Mouse (Mus musculus) Muller cell, postnatal 12 days (primary cell): Measurements from ENCODE around the gene 6430628N08Rik.

ENCODE experiments used
- DNase-seq: peaks from one replicate; pipeline ENCODE4 v3.0.0-alpha.2; 2015; ENCODE audit errors: inconsistent ontology term

The 6430628N08Rik gene

DNA sequence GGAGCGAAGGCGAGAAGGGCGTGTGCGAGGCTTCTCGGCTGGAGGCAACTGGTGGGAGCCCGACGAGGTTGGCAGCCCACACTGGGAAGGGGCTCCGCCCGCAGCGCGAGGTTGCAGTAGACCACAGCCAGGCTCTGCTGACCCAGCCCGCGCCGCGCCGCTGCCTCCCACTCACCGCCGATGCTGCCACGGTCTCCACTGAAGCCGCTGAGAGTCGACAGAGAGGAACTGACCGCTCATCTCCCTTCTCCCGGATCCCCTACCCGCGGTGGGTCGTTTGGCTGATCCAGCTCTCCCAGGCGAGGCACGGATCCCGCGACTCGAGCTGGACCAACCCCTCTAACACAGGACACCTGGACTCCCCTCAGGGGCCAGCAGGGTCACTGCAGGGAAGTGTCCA lies at the start of gene 6430628N08Rik:
Gene 6430628N08Rik, plus strand, starts transcription at position 113 of the 400 bp plus-strand sequence.
- DNase-seq, result peak; percentile 23

DNA sequence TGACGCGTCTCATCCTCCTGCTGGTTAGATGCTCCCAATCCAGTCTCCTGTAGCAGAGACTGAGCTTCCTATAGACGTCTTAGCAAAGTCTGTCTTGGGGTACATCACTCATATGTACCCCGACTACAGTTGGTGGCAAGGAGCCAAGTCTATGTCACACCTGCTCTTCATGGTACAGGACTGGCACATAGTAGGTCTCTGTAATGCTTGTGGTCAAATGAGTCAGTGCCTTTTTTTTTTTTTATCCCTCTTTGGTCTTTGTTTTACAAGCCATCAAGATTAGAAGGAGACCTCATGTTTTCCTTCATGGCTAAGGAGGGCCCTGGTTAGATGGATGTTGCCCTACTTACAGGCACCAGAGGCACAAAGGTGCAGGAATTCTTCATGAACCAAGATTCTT lies 49.6 kb upstream of the 6430628N08Rik start:
- no peak for DNase-seq

DNA sequence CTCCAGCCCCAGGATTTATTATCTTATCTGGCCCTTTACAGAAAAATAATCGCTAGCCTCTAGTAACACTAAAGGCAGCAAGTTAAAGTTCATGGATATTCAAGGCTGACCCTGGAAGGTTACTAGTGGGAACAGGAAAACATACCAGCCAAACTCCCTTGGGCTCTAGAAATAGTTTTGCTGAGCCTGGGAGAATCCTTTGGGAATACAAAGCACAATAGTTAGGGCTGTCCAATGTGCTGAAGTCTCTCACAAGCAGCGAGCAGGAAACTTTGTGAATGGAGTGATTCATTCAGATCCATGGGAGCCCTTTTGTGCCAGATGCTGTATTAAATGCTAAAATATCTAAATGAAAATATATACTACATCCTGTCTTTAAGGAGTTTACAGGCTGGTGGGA lies 43.8 kb upstream of the 6430628N08Rik start:
- DNase-seq, result peak; percentile 20

DNA sequence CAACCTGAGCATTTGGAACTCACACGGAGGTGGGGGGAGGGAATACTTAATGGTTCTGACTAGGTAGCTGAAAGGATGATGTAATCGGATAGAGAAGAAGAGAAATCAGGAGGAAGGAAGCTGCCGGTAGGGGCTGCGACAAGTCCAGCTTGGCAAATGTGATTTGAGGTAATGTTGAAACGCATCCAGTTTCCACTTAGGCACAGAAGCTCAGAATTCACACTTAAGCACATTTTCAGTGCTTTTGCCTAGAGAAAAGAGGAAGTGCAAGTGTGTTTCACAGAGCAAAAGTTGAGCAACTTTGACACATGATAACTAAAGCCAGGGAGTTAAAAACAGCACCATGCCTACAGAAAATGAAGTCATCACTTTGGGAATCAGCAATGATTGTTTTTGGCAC lies 43.1 kb upstream of the 6430628N08Rik start:
- no peak for DNase-seq

DNA sequence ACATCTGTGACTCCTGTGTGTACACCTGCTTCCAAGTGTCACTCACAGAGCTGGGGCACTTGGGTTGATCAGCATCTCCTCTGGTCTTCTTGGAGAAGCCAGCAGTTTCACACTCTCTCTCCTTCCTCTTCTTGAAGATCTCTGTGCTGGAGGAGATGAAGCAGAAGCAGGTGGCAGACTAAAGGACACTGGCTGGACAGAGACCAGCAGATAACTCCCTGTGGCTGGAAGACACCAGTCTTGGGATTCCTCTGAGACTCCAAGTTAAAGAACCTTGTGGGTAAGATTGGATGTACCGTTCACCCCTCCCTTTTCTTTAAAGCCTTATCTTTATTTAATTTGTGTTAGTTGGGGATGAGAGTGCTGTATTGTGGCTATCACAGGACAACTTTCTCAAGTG lies 42.4 kb upstream of the 6430628N08Rik start:
- no peak for DNase-seq

DNA sequence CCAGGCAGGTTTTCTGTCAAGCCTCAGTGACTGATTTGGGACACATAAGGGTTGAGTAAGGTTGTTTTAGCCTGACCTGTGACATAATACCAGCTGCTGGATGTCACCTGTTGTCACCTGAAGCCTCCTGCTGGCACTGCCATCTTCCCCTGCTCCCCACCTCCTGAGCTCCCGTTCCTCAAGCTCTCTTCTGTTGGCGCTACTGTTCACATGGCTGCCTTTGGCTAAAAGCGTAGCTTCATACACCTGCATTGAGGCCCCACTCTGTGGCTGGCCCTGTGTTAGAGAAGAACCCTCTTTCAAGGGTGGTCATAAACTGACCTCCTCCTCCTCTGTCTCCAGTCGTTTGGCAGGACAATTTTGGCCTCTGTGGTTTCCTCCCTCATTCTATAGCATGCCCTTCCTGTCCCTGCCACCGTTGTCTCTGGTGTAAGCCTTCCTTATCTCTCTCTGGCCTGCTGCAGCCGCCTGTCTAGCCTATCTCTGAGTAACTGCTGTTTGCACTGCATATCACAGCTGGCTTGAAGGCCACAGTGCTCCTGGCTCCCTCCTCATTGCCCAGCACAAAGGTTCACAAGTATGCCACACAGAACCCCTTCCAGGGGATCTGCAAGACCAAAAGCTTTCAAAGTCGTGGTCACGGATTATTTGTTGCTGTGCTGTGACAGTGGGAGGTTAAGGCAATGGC lies 41.3 kb upstream of the 6430628N08Rik start:
- DNase-seq, result no peak

DNA sequence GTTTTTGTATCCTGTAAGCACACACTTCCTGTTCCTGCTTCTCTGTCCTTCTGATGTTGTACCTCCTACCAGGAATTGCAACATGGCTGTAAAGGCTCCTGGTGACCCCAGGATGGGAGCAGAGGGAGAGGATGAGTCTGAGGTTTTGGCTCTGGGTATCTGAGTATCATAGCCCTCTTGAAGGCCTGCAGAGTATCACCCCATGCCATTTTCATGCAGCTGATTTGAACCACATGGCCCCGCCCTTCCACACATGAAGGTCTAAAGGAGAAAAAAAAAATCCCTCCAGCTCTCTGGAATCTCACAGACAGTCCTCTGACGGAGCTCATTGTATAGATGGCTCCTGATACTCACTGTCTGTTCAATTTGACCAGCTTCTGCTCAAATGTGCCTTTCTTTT lies 40.4 kb upstream of the 6430628N08Rik start:
- no peak for DNase-seq

DNA sequence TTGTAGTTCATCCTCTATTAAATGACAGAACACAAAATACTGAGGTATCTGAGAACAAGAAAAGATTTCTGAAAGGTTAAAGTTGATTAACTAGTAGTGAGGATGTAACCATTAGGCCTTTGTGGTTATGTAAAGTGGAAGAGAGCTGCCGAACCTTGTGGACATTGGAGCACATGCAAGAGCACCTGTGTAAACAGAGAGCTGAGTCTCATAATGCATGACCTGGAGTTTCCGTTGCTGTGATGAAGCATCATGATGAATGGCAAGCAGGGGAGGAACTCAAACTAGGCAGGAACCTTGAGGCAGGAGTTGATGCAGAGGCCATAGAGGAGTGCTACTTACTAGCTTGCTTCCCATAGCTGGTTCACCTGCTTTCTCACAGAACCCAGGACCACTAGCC lies 39.8 kb upstream of the 6430628N08Rik start:
- no peak for DNase-seq

DNA sequence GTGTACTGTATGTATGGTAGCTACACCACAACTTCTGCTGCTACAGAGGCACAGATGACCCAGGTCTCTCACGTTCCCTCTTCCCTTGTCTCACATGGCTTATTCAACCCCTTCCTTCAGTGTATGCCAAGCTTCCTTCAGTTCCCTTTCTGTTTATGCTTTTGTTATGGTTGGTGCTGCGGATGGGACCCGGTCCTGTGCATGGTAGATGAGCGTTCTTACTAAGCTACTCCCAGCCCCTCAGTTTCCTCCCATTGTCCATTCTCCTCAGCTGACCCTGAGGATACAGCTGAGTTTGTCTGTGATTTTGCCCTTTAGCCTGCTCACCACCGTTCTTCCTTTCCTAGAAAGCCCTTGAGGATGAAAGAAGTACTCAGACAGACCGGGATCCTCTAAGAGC lies 38.9 kb upstream of the 6430628N08Rik start:
- no peak for DNase-seq

DNA sequence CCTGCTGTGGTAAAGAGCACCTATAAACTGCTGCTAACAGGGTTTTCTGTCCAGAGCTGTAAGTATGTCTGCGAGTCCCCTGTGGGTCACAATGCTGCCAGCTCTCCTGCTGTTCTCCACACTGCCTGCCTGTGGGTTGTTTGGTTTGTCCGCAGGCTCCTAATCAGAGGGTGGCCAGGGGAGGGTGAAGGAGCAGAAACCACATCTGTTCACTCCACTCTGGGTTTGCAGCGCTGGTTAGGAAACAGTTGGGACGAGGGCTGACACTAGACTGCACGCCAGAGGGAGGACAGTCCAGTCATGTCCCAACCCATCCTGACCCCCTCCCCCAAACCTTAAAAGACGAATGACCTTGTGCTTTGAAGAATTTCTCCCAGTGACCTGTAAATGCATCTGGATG lies 35.4 kb upstream of the 6430628N08Rik start:
- DNase-seq, result no peak

DNA sequence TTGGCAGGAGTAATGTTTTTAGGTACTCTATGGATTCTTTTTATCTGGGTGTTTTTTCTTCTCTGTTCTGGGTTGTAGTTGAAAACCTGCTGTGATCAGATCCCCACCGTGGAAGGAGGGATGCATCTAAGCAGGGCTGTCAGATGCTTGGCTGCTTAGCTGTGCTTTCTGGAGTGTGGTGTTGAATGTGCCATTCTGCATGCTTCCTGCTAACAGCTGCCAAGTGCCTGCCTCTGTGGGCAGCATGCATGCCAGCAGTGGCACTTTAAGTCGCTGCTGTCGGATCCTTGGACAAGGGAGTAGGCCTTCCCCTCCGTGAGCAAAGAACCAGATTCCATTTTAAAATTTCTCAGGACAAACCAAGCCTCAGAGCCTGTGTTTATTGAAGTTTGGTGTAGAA lies 34.9 kb upstream of the 6430628N08Rik start:
- DNase-seq, result no peak

DNA sequence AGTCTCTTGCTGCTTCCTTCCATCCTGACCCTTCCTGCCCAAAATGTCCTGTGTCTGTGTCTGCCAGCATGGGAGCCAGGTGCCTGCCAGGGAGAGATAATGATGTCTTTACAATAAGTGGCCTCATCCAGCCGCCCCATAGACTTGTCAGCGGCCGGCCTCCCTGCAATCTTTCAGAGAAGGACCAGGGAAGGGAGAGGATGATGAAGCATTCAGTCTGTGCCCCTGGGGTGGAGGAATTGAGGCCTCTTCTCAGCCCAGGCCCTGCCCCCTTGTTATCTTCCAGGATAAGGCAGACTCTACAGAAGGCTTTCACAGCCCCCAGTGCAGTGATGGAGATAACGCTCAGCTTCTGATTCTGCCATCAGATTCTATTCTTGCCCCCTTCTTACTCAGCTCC lies 34.2 kb upstream of the 6430628N08Rik start:
- DNase-seq, result no peak

DNA sequence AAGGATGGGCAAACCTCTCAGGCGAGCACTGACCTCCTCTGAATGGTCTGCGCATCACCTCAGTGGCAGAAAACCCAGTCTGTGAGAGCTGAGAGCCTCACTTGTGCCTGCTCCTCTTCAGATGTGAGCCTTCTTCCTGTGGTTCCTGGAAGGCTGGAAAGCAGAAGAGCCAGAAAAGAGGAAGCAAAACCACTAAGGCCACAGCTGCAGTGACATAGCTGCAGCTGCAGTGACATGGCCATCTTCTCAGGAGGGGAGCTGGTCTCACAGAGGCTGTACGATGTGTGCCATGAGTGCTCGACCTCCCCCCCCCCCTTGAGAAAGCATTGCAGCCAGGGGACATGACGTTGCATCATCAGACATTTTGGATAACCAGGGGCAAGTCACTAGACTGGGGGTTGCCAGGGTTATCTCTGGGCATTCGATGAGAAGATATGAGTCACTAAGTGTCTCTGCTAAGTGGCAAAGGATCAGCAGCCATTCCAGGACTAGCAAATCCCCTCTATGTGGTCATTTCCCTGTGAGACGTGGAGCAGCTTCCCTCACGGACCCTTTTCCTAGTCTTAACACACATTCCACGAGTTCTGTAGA lies 33.1 kb upstream of the 6430628N08Rik start:
- DNase-seq, result no peak

DNA sequence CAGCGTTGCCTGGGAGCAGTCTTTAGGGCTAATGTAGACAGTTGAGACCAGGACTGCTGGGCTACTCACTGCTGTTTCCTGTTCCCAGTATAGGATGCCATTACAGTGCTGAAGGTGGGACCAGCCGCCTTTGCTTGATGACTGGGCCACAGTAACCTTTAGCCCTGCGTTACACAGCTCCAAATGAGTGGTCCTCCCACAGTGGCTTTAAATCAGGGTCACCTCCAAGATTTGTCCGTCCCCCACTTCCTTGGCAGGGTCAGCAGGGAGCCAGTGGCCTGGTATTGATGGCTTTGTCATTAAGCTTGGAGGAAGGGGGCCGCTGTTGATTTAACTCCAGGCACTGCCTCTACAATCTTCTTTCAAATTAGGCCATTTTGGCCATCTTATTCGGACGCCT lies 27.1 kb upstream of the 6430628N08Rik start:
- no peak for DNase-seq

DNA sequence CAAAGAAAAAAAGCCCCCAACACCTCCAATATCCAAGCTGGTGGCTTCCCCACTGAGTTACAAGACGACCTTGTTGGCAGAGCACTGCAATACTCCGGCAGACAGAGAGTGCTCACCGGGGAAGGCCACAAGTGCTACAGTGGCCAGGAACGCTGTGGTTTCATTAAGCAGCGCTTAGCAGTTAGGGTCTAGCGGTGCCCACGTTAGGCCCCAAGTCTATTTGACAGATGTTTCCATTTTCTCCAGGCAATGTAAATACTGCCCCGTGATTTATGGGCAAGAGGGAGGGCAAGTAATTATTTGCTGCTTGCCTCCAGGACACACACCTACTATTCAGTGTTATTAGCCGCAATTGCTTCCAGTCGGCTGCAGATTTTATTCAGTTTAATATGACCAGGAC lies 26.6 kb upstream of the 6430628N08Rik start:
- DNase-seq, result no peak

DNA sequence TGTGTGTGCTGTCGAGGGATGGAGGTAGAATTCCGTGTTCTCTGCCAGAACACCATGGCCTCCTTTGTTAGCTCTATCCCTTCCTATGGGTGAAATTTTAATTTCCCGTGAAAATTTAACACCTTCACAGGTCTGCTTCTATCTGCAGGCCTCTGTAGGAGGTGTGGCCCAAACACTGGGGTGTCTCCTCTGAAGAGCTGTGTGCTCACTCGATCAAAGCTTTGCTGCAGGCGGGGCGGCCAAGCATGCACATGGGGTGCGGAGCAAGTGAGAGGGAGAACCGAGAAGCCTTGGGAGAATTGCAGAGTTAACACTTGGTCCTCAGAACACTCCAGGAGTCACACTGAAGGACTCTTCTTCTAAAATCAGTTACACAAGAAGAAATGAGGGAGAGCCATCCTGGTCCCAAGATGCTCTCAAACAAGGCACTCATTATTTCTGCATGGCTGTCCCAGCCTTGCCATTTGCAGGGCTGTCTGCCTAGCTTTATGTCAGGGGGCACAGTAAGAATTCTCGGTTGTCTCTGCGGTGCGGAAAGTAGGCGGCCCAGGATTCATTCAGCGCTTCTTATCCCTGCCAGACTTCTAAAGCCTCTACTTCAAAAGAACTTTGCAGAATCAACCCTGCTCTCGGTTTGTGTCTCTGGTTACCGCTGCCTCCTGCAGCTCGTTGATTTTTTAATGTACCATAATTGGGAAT lies 20.8 kb upstream of the 6430628N08Rik start:
- peak; percentile 4 for DNase-seq

DNA sequence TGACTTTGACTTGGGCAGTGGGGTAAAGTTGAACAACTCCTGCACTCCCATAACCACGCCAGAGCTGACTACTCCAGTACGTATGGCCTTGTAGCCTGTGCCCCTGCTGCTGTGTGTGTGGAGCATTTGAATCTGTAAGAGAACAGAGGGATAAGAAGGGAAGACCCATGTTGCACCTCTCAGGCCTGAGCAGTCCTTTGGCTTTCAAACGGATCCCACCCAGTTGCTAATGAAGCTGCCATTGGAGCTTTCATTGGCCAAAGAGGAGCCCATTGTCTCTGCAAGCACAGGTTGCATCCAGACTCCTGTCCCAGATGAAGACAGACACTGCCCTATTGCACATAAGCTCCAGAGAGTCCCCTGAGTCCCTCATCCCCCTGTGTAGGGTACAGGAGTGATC lies 17.2 kb upstream of the 6430628N08Rik start:
- DNase-seq, result no peak

DNA sequence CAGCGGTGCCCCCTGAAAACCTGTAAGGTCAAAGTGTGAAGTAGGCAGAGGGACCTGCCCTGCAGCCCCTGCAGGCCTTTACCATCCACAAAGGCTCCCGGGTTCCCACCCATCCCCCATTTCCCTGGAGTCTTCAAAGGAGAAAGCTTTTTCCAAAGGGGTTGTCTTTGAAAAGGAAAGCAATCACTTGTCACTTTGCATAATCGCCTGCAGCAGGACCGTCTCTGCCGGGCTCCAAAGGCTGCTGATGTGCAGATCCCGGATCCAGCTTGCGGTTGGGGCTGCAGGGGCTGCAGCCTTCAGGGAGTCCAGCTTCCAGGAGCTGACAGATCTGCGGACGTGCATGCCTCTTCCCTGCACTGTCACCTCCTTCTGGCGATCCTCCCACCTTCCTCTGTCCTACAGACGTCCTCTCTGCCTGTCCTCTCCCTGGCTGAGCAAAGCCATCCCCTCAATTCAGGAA lies 12.2 kb upstream of the 6430628N08Rik start:
- no peak for DNase-seq

DNA sequence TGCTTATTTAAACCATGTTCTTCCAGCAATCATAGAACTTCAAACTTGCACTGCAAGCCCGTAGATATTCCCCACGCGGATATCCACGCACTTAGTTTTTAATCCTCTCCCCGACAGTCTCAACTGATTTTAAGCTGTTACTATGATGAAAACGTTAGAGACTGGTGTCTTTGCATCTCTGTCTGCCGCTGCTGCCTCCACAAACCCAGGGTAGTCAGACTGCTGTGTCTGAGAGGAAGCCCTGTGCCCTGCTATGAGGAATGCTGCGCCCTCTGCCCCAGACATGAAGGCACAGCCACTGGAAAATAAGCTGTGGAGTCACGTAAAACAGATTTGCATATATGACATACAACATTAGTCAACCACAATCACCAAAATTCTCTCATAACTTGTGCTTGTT lies 11.6 kb upstream of the 6430628N08Rik start:
- DNase-seq, result no peak

DNA sequence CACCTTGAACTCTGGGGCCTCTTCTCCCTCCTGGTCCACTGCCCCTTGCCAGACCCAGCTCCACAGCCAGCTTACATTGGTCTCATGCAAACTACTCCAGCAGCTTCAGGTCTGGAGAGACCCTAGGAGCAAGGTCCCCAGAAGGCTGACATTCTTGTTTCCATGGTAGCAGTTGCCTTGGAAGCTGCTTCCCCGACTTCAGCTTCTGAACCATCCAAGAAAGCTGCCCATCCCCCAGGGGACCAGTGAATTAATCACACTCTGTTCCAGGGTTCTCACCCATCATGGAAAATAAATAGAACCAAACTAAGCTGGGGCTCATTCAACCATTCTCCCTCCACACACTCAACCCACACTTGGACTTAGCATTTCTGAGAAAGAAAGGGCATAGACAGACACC lies 9.3 kb upstream of the 6430628N08Rik start:
- DNase-seq, result no peak

DNA sequence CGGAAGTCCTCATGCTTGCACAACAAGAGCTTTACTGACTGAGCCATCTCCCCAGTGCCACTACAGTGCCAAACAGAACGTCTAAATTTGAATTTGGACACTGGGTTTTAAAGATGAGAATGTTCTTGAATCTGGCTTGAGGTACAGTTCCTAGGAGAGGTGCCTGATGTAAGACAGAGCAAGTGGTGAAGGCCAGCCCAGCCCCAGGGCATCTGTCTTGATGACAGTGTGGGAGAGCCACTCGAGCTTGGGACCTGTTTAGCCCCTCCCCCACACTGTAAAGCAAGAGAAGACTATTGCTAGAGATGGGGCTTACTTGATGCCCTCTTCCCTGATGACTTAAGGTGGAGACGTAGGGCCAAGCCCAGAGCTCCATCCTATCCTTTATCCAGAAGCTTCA lies 8.3 kb upstream of the 6430628N08Rik start:
- DNase-seq, result no peak

DNA sequence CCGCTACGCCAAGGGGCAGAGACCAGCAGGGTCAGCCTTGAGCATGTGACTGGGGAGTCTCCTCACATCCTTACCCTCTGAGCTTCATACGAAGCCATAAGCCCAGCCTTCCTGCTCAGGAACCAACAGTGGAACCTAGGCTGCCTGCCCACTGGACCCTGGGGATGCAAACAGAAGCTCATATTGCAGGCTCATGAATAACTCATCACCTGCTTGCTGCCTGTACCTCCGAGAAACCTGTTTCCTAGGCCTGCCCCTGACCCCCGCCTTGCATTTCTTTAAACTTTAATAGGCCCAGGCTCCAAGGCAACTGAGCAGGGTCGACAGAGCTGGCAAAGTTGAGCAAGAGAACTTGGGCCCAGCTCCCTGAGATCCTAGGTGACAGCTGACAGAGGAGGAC lies 6.4 kb upstream of the 6430628N08Rik start, which contains the start of gene Kncn:
Gene Kncn, plus strand, starts transcription at position 379 of the 400 bp plus-strand sequence.
- no peak for DNase-seq

DNA sequence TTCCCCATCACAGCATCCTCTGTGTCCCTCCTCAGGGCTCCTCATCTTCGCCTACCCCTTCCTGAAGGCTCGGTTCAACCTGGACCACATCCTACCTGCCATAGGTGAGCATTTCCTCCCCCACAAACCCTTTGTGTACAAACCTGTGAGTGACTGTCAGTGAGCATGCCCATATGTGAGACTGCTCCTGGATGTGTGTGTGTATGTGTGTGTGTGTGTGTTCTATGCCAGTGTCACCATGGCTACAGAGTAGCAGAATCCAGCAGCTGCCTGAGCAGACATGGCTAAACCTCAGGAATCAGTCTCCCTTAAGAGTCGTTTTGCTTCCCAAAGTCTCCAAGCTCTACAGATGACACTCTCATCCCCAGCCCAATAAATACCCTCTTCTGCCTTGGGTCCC lies 4.6 kb upstream of the 6430628N08Rik start:
- DNase-seq, result no peak
